Mouse (Mus musculus) lung, postnatal 36 days (tissue): ENCODE data around the gene Gm17018.
A peak's percentile ranks its signal among the peaks of the same experiment; 100 is the strongest.
"Not testable (repeated sequence)": the region's sequence is repeated elsewhere in the genome, so short reads cannot be mapped to it uniquely, and the experiment has no call there.

Experiments used
- DNase-seq: peaks from one replicate; pipeline ENCODE4 v3.0.0; 2022; ENCODE audit warnings: mixed read lengths

Gene Gm17018

DNA sequence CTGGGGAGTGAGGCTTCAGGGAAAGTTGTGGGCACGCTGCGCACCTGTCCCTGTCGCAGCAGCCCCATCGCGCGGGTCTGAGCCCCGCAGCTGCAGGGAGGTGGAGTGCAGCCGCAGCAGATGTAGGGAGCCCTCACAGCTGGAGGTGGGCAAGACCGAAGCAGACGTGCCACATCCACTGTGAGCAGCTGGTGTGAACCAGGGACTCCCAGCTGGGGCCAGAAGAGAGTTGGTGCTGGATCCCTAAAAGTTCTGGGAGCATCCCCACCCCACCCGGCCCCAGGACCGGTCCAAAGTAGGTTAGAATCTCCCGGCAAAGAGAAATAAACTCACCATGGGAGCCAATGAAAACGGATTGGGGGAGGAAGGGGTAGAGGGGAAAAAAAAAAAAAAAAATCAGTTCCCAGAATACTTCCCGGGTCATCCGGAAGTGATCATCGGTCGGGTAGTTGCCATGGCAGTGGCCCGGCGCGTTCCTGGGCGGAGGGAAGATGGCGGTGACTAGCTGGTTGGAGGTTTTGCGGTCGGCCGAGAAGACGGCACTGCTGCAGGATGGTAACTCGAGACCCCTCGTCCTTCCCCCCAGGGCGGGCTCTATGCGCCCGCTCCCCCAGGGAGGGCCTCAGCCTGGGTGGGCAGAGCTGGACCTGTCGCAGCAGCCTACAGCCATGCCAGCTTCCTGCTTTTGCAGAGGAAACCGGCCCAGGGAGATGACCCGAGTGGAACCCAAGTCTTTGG, at the start of gene Gm17018, which contains the start of gene Poll:
TSS of gene Gm17018 (plus strand) at position 463 of the 738 bp plus-strand sequence.
TSS of gene Poll (minus strand) at position 379 of the 738 bp plus-strand sequence.
- peak; percentile 90 for DNase-seq

DNA sequence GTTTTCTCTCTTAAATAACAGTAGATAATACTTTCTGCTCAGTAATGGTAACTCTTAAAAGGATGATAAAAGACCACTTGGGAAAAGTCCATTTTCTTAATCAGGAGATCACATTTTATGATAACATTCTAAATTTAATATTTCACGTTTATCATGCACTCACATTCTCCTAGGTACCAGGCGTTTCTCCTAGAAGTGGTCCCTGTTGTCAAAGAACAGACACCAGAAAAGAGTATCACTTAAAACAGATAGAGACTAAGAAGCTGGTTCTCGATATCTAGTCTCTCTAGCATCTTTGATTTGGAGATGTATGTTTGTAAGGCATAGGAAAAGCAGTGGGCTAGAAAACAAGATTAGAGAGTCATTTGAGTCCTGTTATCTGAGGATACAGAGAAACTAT, 49.7 kb upstream of the Gm17018 start:
- no peak for DNase-seq

DNA sequence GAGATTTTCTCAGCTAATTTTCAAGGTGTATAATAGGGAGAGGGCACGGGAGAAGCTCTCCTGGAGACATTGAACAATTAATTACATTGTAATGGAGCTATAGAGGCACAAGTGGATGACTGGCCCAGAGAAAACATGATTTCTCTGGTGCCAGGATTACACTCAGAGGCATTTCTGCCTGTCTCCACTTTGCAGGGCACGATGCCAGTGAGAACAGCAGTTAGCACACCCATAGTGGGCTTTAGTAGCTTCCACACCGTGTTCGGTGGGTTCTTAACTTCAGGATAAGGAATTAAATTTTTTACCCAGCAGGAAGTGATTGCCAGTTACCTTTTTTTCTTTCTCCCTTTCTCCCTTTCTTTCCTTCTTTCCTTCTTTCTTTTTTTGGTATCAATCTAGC, 49.0 kb upstream of the Gm17018 start:
- DNase-seq = no peak

DNA sequence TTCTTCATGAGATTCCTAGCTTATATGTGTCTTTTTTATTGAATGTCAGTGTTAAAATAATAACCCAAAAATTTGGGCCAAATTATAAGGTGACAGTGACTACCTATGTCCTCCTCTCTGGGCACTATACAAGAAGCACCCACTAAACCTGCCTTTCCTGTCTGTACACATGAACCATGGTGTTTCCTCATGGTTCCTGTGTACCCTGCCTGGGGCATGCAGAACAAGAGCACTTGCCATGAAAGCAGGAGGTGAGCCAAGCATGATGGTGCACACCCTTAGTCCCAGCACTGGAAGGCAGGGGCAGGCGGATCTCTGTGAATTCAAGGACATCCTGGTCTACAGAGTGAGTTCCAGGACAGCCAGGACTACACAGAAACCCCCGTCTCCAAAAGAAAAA, 45.1 kb upstream of the Gm17018 start:
- DNase-seq = no peak

DNA sequence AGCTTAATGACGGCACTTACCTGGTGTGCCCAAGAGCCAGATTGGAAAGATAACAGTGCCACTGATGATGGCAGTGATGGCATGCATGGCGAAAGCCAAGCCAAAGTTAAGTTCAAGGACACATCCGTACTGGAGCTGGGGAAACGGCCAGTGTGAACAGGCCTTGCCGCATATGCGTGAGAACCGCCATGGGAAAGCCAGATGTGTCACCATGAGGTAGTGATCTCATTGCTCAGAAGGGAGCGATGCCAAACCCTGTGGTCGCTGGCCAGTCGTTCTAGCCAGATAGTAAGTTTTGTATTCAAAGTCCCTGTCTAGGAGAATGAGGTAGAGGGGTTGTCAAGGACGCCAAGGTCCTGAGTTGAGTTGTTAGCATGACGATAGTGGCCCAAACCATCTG, 44.2 kb upstream of the Gm17018 start:
- DNase-seq = no peak

DNA sequence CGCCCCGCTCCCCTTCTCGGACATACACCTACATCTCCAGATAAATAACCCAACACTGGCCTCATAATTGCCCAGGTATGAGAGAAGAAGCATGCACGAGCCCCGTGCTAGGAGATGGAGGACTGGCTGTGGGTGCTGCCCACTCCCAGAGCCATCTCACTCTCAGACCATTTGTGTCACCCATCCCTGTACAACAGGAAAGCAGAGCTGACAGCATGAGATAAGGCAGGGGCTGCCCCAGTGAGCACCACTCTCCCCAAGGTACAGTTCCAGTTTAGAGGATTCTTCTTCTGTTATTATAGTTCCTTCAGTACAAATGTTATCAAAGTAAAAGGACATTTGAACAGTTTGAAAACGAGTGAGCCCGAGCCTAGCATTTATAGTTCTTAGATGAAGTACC, 33.0 kb upstream of the Gm17018 start:
- no peak for DNase-seq

DNA sequence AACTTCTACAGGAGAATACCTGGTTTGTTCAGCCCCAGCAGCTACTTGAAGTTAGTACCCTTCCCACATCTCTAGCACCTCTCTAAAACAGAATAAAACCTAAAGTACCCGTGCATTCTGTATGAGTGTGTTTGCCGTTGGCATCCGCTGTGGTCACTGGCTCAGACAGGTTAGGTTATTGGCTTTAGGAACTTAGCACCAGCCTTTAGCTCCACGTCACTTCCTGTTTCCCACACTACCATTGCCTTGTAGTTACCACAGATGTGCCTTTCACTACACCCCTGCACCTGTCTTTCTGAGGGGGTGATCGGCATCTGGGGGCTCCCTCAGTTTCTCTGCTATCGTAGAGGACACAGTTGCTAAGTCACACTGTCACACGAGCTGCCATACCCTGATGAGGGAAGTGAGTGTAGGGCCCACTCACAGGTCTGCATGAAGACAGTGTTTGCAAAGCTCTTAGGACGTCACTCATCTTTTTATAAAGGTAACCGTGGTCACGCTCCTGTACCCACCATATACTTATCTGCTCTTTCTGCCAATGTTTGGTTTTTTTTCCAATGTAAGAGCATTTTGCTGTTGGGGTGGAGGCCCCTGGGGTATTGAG, 32.4 kb upstream of the Gm17018 start:
- no peak for DNase-seq

DNA sequence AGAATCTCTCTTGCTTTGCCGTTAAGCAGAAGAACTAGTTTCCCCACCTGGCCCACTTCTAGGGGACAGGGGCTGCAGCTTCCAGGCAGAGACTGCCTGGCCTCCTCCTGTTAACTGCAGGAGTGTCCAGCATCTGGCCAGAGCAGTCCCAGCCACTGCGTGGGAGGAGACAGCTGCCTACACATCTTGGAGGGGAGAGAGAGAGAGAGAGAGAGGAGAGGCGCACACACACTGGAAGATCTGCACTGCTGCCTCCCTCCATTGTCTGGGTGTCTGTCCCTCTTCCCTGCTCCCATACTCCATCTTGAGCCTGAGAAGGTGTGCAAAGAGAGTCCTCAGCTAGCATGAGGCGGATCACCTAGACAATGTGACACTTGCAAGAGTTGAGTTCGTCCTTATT, 31.1 kb upstream of the Gm17018 start:
- DNase-seq = no peak

DNA sequence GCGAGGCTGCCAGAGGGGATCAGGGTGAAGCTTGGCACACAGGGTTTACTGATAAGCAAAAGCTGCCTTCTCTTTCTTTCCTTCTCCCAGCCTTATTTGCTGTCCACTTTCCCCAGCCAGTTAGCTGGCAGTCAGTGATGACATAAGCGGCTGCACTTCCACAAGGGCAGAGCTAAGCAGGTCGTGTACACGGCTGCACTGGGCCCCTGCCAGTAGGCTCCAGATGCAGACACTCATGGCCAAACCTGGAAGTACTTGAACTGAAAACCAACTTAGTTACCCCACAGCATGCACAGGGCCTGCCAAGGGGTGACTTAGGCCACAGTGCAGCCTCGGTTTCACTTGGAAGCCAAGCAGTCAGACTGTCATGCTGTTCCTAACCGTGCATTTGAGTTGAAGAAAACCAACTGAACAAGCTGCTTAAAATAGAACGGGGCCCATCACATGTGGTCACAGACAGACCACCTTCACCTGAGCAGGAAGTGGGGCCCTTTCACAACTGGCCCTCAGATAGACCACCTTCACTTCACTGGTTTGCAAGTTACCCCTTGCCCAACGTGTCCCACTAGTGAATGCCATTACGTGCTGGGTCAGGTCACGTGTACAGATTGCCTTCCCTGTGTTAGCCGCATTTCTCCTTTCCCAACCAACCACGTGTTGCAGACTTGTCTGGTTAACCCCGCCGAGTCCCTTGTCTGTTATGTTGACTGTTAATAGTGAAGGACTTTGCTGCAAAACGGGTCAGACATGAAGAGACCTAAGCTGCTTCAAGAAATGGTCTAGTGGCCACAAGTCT, 30.0 kb upstream of the Gm17018 start:
- peak; percentile 76 for DNase-seq

DNA sequence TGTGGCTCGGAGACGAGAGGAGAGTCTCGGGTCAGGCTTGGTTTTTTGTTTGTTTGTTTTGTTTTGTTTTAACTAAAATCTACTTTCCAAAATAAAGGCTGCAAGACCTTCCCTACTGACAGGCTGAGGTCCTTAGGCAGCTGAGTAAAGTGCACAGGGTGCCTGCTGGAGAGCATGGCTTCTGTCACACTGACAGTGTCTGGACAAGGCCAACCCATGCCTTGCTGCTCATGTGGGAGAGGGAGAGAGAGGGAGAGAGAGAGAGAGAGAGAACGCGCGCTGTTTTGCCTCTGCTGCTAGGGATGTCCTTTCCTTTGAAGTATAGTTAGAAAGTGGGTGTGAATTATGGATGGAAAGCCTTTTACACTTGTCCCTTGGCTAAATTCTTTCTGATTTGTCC, 28.9 kb upstream of the Gm17018 start:
- DNase-seq = no peak

DNA sequence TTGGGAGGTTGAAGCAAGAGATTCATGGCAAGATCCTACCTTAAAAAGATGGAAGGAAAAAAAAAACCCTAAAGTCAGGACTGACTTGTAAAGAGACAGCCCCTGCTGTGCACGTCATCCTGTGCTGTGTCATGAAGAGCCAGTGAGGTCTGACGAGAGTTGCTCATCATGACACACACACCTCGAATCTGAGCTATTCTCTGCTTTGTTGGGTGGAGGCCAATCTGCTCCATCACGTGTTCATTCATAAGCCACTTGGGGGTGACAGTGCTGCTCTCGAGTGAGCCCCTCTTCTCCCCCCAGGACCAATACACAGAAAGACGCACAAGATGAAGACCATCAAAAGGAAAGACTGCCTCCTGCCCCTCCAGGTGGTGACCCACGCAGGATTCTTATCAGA, 26.8 kb upstream of the Gm17018 start:
- DNase-seq = no peak

DNA sequence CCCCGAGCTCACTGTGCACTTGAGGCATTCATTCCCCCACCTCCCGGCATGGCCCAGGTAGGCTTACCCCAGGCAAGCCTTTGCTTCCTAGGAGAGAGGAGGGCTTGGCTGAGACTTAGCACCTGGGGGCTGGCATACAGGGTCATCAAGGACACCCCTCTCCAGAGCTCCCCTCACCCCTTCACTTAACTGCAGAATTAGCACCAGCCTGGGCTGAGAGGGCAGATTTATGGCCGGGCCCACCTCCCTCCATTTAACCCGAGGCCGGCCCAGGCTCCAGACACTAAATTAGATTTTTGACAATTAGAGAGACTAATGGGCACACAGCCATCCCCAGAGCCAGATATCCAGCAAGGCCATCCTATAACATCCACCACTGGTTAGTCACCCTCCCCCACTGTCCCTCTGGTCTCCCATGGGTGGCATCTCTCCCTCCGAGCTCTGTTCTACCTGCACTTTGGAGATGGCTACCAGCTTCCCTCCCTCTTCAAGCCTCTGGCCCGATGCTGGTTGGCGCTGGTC, 25.1 kb upstream of the Gm17018 start:
- no peak for DNase-seq

DNA sequence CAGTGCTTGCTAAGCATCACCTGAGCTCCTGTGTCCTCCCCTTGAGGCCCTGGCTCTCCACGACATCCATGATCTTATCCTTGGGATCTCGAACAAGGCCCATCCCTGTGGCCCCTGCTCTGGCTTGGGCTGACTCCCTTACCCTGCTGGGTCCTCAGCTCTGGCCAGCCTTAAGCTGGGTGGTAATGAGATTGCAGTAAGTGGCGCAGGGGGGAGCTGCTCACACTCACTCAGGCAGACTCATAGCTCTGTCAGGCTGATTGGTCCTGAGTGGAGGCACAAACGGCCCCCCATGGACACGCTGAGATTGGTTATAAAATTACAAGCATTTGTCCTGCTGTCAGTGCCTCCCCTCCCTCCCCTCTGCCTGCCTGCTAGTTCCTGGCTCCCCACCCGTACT, 24.5 kb upstream of the Gm17018 start:
- DNase-seq = no peak

DNA sequence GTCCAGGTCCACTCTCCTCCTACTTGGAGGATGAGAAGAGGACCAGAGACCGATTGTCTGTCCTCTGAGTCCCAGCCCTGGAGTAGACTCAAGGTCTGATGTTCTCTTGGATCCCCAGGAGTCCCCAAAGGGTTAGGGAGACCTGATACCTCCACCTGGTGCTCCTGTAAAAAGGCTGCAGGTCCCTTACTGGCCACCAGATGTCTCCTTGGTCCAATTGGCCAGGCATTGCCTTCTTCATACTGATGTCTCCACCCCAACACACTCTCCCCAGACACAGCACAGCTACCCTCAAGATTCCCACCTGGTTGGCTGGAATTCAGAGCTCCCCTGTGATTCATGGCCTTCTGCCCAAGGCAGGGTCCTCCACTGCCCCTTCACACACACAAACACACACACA, 22.9 kb upstream of the Gm17018 start:
- peak; percentile 85 for DNase-seq

DNA sequence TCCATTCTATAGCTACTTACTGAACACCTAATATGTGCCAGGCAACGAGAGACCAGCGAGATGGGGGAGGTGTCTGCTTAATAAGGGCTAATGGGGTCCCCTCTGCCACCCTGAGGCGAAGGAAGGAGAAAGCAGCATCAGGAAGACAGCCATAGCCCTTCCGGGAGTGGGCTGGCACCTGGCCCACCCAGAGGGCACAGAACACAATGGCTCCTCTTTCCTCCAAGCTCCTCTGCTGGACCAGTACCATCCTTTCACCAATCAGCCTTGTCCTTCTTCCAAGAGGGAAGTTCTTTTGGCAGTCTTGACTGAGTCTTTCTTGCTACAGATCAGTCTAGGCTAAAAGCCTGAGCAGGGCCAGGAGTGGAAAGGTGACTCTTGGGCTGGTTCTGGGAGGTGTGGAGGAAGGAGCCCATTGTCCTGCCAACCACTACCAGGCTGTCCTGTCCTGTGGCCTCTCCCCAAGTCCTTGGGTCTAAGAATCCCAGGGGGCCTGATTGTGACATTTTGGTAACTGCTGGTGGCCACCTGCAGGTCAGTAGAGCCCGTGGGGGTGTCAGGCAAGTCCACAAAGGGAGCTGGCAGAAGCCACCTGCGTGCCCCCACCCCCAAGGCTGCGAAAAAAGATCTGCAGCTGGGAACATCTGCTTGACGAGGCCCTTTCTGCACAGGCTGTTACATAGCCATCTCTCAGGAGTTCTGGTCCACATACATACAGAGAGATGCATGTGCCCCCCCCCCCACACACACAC, 19.6 kb upstream of the Gm17018 start:
- DNase-seq = no peak

DNA sequence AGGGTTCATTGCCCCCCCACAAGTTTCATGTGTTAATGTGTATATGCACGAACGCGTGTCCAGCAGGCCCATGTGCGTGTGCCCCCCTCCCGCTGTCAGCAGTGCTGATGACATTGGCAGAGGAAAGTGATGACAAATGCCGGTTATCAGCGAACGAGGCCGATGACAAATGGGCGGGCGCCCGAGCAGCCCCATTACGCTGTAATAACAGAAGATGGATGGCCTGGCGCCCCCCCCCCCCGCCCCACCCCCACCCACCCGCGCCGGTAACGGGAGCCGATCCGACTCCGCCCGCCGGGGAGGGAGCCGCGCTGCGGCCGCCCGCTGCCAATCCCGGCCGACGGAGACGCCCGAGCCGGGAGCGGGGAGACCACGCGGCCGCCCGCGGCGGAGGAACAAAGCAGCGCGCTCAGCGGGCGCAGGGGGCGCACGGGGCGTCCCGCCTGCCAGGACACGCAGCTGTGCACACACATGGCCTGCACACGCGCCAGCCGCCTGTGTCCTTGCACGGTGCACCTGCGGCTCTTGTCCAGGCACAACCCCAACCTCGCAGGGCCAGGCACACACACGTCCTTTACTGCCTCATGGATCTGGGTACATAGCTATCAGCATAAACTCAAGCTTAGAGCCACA, 18.9 kb upstream of the Gm17018 start:
- DNase-seq = no peak

DNA sequence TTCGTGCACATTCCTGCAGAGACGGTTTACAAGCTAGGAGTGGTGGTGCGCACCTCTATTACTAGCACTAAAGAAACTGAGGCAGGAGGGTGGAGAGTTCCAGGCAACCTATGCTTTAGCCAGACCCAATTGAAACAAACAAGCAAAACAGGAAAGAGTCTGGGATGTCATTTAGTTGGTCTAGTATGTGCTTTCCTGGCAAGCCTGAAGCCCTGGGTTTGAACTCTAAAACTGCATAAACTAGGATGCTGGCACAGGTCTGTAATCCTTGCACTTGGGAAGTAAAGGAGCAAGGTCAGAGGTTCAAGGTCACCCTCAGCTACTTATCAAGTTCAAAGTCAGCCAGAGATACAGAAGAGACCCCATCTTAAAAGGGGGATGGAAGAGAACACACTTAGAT, 18.4 kb upstream of the Gm17018 start:
- DNase-seq = no peak

DNA sequence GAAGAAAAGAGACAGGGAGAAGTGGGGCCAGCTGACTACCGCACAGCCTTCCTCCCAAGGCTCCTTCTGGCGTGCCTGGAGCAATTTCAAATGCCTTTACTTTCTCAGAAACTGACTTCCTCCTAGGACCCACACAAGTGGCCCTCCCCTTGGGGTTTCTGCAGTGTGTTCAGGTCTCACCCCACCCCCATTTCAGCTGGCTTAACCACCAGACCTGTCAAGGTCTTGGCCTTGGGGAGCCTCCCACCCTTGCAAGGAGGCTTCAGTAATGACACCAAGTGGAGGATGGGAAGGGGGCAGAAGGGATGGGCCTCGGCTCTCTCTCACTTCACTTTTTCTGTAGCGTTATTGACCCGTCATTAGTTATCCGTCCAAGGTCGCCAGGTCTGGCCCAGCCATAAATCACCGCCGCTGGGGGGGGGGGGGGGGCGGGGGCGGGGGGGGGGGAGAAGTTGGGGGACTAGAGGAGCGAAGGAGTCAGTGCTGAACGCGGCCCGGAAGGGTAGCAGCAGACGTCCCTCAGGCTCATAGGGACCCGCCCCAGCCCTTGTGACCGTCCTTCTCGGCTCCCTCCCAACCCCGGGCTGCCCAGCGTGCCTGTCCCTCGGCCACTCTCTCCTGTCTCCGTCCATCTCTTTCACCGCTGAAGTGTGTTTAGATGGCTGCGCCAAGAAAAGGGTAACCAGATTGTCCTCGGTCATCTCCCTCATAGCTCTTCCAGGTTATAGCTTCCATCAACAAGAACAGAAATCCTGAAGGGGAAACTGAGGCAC, 16.1 kb upstream of the Gm17018 start:
- peak; percentile 28 for DNase-seq

DNA sequence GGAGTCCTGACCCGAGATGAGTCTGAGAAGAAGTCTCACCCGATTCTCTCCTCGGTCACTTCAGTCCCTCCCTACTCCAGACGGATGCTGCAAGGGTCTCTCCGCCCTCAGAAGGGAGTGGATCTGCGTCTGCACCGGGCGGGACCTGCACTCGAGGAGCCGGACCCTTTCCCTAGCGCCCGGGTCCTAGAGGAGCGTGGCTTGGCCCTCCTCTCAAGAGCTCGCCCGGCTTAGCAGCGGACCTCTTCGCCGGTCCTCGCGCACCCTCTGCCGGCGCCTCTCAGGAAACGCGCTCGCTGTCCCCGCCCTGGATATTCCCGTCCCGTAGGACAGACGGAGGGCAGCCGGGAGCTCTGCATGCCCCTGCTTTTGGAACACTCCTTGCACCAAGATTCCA, 15.5 kb upstream of the Gm17018 start:
- DNase-seq = peak; percentile 87

DNA sequence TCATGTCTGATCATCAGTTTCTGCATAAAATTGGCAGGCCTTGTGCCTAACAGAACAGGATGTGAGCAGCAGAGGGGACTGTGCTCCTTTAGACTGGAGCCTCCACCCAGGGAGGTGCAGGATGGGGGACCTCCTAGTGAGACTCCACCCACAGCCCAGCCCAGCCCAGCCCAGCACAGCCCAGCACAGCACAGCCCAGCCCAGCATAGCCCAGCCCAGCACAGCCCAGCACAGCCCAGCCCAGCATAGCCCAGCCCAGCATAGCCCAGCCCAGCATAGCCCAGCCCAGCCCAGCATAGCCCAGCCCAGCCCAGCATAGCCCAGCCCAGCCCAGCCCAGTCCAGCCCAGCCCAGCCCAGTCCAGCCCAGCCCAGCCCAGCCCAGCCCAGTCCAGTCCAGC, 12.2 kb upstream of the Gm17018 start:
- not testable (repeated sequence) for DNase-seq

DNA sequence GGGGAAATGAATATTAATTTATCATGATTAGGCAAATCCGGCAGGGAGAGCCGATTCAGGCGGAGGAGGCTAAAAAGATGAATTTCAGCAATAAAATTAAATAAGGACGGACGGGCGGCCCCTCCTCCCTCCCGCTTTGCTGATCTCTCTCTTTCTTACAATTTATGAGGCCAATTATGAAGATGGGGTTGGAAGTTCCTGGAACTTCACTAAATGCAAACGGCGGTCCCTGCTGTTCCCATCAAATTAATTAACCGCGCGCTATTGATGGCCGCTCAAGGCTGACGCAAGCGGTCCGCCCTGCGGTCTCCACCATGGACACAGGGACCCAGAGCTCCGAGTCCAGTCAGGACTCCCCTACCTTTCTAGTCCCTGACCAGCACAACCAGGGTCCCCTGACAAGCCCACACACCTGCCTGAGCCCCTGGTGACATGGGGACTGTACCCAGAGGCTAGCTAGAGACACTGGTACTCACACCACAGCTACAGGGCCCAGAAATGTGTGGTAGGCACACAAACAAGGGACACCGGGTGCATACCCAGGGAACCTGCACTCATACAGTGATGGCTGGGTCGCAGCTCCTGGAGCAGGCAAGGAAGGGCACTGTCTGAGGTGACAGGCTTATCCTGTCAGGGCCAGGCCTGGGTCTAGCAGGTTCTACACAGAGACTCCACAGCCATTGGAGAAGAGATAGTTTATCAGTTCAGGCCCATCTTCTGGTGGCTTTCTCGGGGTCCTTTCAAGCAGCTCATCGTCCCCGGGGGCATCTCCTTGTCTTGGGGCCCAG, 11.1 kb upstream of the Gm17018 start:
- no peak for DNase-seq
